Comparison of ENCODE assay signal across 20 mouse cellular contexts in genomic region chr17:31153785-31154184, GRCm38 (mm10). TPM values are rescaled to one million over a fixed set of nuclear protein-coding genes. Genes with fewer than 3 reads are reported as not detected.
"Had no signal": no experiment of that assay in that cellular context is flagged by ENCODE, and none has a peak within 500 bp of the region (broad histone marks: within the 10 kb centered on the region; RNA-seq: fewer than 3 reads in every experiment).

No protein-coding gene starts in this region.

- H3K4me1 ChIP-seq: limb, embryonic 10.5 days; lung, embryonic 15.5 days; neural tube, embryonic 15.5 days had no signal

- H3K4me3 ChIP-seq: limb, embryonic 10.5 days; liver, embryonic 12.5 days; lung, embryonic 15.5 days; midbrain, embryonic 10.5 days; myocyte; neural tube, embryonic 15.5 days had no signal

- H3K9me3 ChIP-seq: limb, embryonic 10.5 days; lung, embryonic 15.5 days; midbrain, embryonic 10.5 days; neural tube, embryonic 15.5 days had no signal

- H3K27me3 ChIP-seq: liver, embryonic 12.5 days; lung, embryonic 15.5 days; neural tube, embryonic 15.5 days had no signal

- DNase-seq: kidney, postnatal 4 days; liver, postnatal 0 days; midbrain, embryonic 14.5 days; right cerebral cortex, adult 18-20 months; right cerebral cortex, postnatal 25 days had no signal

- ATAC-seq: inflammation-experienced regulatory T-cells, adult 6 months; intestine, postnatal 0 days; liver, embryonic 12.5 days had no signal

- H3K36me3 ChIP-seq: limb, embryonic 10.5 days; liver, embryonic 12.5 days; lung, embryonic 15.5 days; midbrain, embryonic 10.5 days; neural tube, embryonic 15.5 days had no signal

RNA-seq across cellular contexts. Expression of gene Tff2, which starts 9.7 kb away (rescaled TPM):
- total RNA-seq: layer of hippocampus, adult 8-10 months; layer of hippocampus, postnatal 14 days; left cerebral cortex, adult 18-20 months; left cerebral cortex, postnatal 14 days had no signal
- polyA plus RNA-seq: inflammation-experienced regulatory T-cells, adult 6 months; limb, embryonic 10.5 days; limb, embryonic 14.5 days; liver, embryonic 12.5 days; lung, embryonic 15.5 days; midbrain, embryonic 10.5 days; midbrain, embryonic 14.5 days; myocyte; neural tube, embryonic 11.5 days; neural tube, embryonic 15.5 days had no signal

RNA-seq across cellular contexts. Expression of gene Tff1, which starts 11.3 kb away (rescaled TPM):
- total RNA-seq: layer of hippocampus, adult 8-10 months; layer of hippocampus, postnatal 14 days; left cerebral cortex, adult 18-20 months; left cerebral cortex, postnatal 14 days had no signal
- polyA plus RNA-seq: limb, embryonic 10.5 days; limb, embryonic 14.5 days; liver, postnatal 0 days; lung, embryonic 15.5 days; midbrain, embryonic 10.5 days; midbrain, embryonic 14.5 days; neural tube, embryonic 11.5 days; neural tube, embryonic 15.5 days had no signal

RNA-seq across cellular contexts. Expression of gene Tff3, which starts 24.3 kb away (rescaled TPM):
- total RNA-seq: layer of hippocampus, adult 8-10 months; layer of hippocampus, postnatal 14 days; left cerebral cortex, adult 18-20 months; left cerebral cortex, postnatal 14 days had no signal
- polyA plus RNA-seq: inflammation-experienced regulatory T-cells, adult 6 months; limb, embryonic 10.5 days; myocyte had no signal

RNA-seq across cellular contexts. Expression of gene Tmprss3, which starts 45.0 kb away (rescaled TPM):
- polyA plus RNA-seq: limb, embryonic 10.5 days; midbrain, embryonic 10.5 days; midbrain, embryonic 14.5 days; myocyte; neural tube, embryonic 11.5 days; small intestine, adult 2 months had no signal

RNA-seq across cellular contexts. Expression of gene Ubash3a, which starts 53.9 kb away (rescaled TPM):
- total RNA-seq: left cerebral cortex, adult 18-20 months; left cerebral cortex, postnatal 14 days had no signal
- polyA plus RNA-seq: intestine, postnatal 0 days; midbrain, embryonic 14.5 days; myocyte; neural tube, embryonic 15.5 days had no signal
